Comparison of ENCODE assay signal across 10 mouse cellular contexts in the genomic region with DNA sequence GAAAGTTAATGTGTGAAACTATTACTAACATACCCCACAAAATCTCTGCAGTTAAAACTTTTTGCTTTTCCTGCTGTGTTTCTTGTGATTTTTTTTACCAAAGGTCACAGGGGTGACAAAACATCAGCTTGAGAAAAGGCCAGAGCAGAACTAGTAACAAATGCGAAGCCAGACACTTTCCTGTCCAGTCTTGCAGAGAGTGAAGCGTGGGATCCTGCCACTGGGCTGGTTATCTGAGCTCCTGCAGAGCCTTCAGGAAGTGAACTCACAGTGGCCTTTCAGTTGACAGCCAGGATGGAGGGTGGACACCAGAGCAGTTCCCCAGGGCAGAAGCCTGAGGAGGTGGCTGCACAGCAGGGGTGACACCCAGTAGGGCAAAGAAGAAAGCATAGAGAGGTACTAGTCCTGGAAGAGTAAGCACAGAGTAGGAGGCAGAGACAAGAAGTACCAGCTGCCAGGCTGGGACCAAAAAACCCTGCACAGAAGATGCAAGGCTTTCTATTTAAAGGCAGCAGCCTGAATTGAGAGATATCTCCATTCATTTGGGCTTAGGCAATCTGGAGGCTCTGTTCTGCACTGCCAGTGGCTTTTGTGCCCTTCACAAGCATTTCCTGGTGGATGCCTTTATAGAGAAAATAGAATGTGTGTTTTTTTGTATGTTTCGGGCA.
A peak's percentile ranks its signal among the peaks of the same experiment; 100 is the strongest.
DNase-seq lines count a peak whose midpoint lies in the region; ATAC-seq and TF ChIP-seq lines count a peak whose summit lies in the region.
"Had no signal": no experiment of that assay in that cellular context is flagged by ENCODE, and none has a peak within 500 bp of the region (broad histone marks: within the 10 kb centered on the region; RNA-seq: fewer than 3 reads in every experiment).

No protein-coding gene starts in this region.

- H3K27me3 ChIP-seq in midbrain, embryonic 10.5 days (ENCODE audit: low read depth, poor library complexity, severe bottlenecking), result no peaks in the 10 kb centered on the region
- H3K27me3 ChIP-seq in midbrain, postnatal 0 days (ENCODE audit: insufficient read depth, low read length), result no peaks in the 10 kb centered on the region
- no peaks in the 10 kb centered on the region for H3K27me3 ChIP-seq in heart, adult 2 months (ENCODE audit: control insufficient read depth, insufficient read depth, low read length)
- no peaks in the 10 kb centered on the region for H3K27me3 ChIP-seq in cerebellum, adult 2 months (ENCODE audit: control insufficient read depth, insufficient read depth, low read length)
- H3K27me3 ChIP-seq: lung, embryonic 15.5 days; stomach, embryonic 15.5 days had no signal

- H3K4me2 ChIP-seq in midbrain, postnatal 0 days (ENCODE audit: low read depth, low read length, poor library complexity, severe bottlenecking), result no peak overlapping the region
- H3K4me2 ChIP-seq: lung, embryonic 15.5 days; stomach, embryonic 15.5 days had no signal

- H3K4me1 ChIP-seq in midbrain, embryonic 10.5 days, result peaks cover 6% of the 10 kb centered on the region; the same call in 1 of the 2 replicates
- H3K4me1 ChIP-seq in midbrain, postnatal 0 days (ENCODE audit: insufficient read depth, low read length), result no peaks in the 10 kb centered on the region
- peaks cover 5% of the 10 kb centered on the region for H3K4me1 ChIP-seq in heart, adult 2 months (ENCODE audit: control insufficient read depth, insufficient read depth, low read length)
- H3K4me1 ChIP-seq in cerebellum, adult 2 months (ENCODE audit: control insufficient read depth, insufficient read depth, low read length), result no peaks in the 10 kb centered on the region
- H3K4me1 ChIP-seq: lung, embryonic 15.5 days; stomach, embryonic 15.5 days had no signal

- WGBS in midbrain, embryonic 10.5 days, result 46% methylated on average over 3 of the region's 3 CpGs
- 49% methylated on average over 3 of the region's 3 CpGs for WGBS in midbrain, postnatal 0 days
- WGBS in heart, adult 2 months, result 54% methylated on average over 3 of the region's 3 CpGs
- 58% methylated on average over 3 of the region's 3 CpGs for WGBS in cerebellum, adult 2 months

- ATAC-seq in midbrain, postnatal 0 days (ENCODE audit: low FRiP score), result no peak

- no peak overlapping the region for H3K27ac ChIP-seq in midbrain, embryonic 10.5 days (replicated peaks)
- H3K27ac ChIP-seq in midbrain, postnatal 0 days (ENCODE audit: low read depth, low read length), result no peak overlapping the region
- peak overlapping the region; percentile 31 for H3K27ac ChIP-seq in heart, adult 2 months
- H3K27ac ChIP-seq in cerebellum, adult 2 months (ENCODE audit: insufficient read depth, low read length), result no peak overlapping the region
- H3K27ac ChIP-seq: lung, embryonic 15.5 days; stomach, embryonic 15.5 days had no signal

- intact Hi-C loops in heart, adult 2 months (cut with DNase I), result no loop called here

- DNase-seq in midbrain, embryonic 10.5 days (ENCODE audit: low spot score), result peak; percentile 17
- no peak for DNase-seq in midbrain, postnatal 0 days (ENCODE audit: low spot score)
- peak; percentile 34 to 42 for DNase-seq in heart, adult 2 months
- peak; percentile 65 for DNase-seq in kidney, postnatal 10 days
- DNase-seq in lung, postnatal 36 days, result peak; percentile 4
- no peak for DNase-seq in spleen, adult 18-20 months
- no peak for DNase-seq in urinary bladder, adult 2 months (ENCODE audit: low spot score)
- DNase-seq in cerebellum, adult 2 months, result no peak

- TF ChIP-seq EP300 in heart, adult 2 months (IDR thresholded peaks at IDR 0.05; ENCODE audit: insufficient read depth, low read depth, low read length), result peak; percentile 73

- no peaks in the 10 kb centered on the region for H3K79me2 ChIP-seq in heart, adult 2 months (replicated peaks; ENCODE audit: control insufficient read depth, insufficient read depth, low read length)

- H3K9ac ChIP-seq in midbrain, postnatal 0 days (replicated peaks; ENCODE audit: low read length, poor library complexity, severe bottlenecking), result no peak overlapping the region
- H3K9ac ChIP-seq in heart, adult 2 months (ENCODE audit: low read depth, low read length), result no peak overlapping the region
- H3K9ac ChIP-seq: lung, embryonic 15.5 days; stomach, embryonic 15.5 days had no signal

- H3K9me3 ChIP-seq in midbrain, embryonic 10.5 days (replicated peaks), result no peaks in the 10 kb centered on the region
- no peaks in the 10 kb centered on the region for H3K9me3 ChIP-seq in midbrain, postnatal 0 days (ENCODE audit: low read length)
- H3K9me3 ChIP-seq: lung, embryonic 15.5 days; stomach, embryonic 15.5 days had no signal

- no peak for TF ChIP-seq CTCF in midbrain, postnatal 0 days (IDR thresholded peaks at IDR 0.05)
- TF ChIP-seq CTCF in heart, adult 2 months (IDR thresholded peaks at IDR 0.05), result no peak
- no peak for TF ChIP-seq CTCF in cerebellum, adult 2 months (IDR thresholded peaks at IDR 0.05; ENCODE audit: borderline replicate concordance, insufficient read depth, low read depth, low read length)

- no peak overlapping the region for H3K4me3 ChIP-seq in midbrain, embryonic 10.5 days
- H3K4me3 ChIP-seq in midbrain, postnatal 0 days (ENCODE audit: low read depth, low read length), result no peak overlapping the region
- H3K4me3 ChIP-seq in heart, adult 2 months, result no peak overlapping the region
- H3K4me3 ChIP-seq in cerebellum, adult 2 months (replicated peaks; ENCODE audit: insufficient read depth, low read depth, low read length), result no peak overlapping the region
- H3K4me3 ChIP-seq: lung, embryonic 15.5 days; stomach, embryonic 15.5 days had no signal

- no peaks in the 10 kb centered on the region for H3K36me3 ChIP-seq in midbrain, embryonic 10.5 days
- no peaks in the 10 kb centered on the region for H3K36me3 ChIP-seq in midbrain, postnatal 0 days (ENCODE audit: insufficient read depth, low read length)
- H3K36me3 ChIP-seq in heart, adult 2 months (ENCODE audit: control insufficient read depth, insufficient read depth, low read length), result peaks cover 2% of the 10 kb centered on the region
- H3K36me3 ChIP-seq: lung, embryonic 15.5 days; stomach, embryonic 15.5 days had no signal

- TF ChIP-seq POLR2A in heart, adult 2 months (IDR thresholded peaks at IDR 0.05; ENCODE audit: insufficient read depth, low read depth, low read length), result 0 out of 2 replicates have a peak, but pooled peaks have one; percentile 17
- TF ChIP-seq POLR2A in cerebellum, adult 2 months (IDR thresholded peaks at IDR 0.05; ENCODE audit: borderline replicate concordance, insufficient read depth, low read length), result no peak

Comparison
In these comparisons a context has a peak if more than half of its experiments do, and no peak if none do; other contexts are left out.
1. DNase-seq: peak in midbrain, embryonic 10.5 days (single experiment), heart, adult 2 months (2 of 2), kidney, postnatal 10 days (single experiment) and lung, postnatal 36 days (single experiment); none in midbrain, postnatal 0 days (single experiment), spleen, adult 18-20 months (0 of 2), urinary bladder, adult 2 months (single experiment) and cerebellum, adult 2 months (0 of 2).